Mouse (Mus musculus): ENCODE results near the gene Cpd. TPM values are rescaled to one million over a fixed set of nuclear protein-coding genes. Genes with fewer than 3 reads are reported as not detected.

The Cpd gene
- polyA plus RNA-seq, 1 experiment from 2014 or later, result 14.4 TPM

DNA sequence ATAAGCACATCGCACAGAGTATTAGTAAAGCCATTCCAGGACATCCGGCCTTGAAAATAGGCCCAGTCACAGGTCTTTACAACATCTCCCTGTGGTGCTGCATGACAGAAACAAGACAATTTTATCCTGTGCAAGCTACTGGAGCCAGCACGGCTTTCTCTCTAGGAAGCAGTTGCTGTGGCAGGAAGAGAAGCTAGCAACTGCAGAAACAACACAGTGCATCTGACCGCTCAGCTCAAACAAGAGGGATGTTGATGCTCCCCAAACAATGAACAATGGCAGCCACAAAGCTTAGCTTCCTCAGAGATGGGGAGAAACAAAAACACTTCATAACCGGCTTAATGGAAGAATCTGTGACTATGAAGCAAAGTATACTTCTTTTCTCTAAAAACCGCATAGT lies 10.5 kb downstream of the Cpd start:
- no peak overlapping the region for H3K4me3 ChIP-seq (ENCODE audit: low read depth, low read length)
- H3K4me1 ChIP-seq (ENCODE audit: control insufficient read depth, insufficient read depth, low read length), result no peaks in the 10 kb centered on the region
- H3K36me3 ChIP-seq (ENCODE audit: control insufficient read depth, insufficient read depth, low read length), result no peaks in the 10 kb centered on the region
- no peak overlapping the region for H3K27ac ChIP-seq (ENCODE audit: low read depth, low read length)
- ATAC-seq (ENCODE audit: low FRiP score) (no peak), DNase-seq (ENCODE audit: low spot score, missing footprints) (no peak)
- WGBS, result 84% methylated on average over 6 of the region's 6 CpGs
- H3K9ac ChIP-seq (ENCODE audit: low read length), result no peak overlapping the region
- H3K4me2 ChIP-seq, result no peak overlapping the region
- H3K9me3 ChIP-seq (ENCODE audit: control insufficient read depth, low read length), result no peaks in the 10 kb centered on the region
- no peaks in the 10 kb centered on the region for H3K27me3 ChIP-seq (ENCODE audit: control insufficient read depth, insufficient read depth, low read length)

DNA sequence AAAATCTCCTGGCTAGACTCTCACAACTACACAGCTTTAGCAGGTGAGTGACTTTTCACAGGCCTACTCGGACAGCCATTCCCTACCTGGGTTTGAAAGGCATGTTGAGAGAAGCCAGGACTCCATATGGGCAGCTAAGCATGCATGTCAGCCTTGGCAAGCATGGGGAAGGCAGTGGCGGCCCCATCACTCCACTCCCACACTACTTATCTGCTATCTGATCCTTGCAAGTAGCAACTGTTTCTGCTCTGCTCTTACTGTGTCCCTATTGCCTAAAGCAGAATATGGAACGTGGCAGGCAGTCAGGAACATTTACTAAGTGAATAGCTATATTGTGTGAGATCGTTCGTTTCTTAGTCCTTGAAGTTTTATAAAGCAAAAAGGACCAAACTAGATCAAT lies 10.9 kb downstream of the Cpd start:
- Histone ChIP-seq H3K36me3 (ENCODE audit: control insufficient read depth, insufficient read depth, low read length) (no peaks in the 10 kb centered on the region), H3K9ac (ENCODE audit: low read length) (no peak overlapping the region), H3K9me3 (ENCODE audit: control insufficient read depth, low read length) (no peaks in the 10 kb centered on the region), H3K27ac (ENCODE audit: low read depth, low read length) (no peak overlapping the region), H3K4me1 (ENCODE audit: control insufficient read depth, insufficient read depth, low read length) (no peaks in the 10 kb centered on the region), H3K27me3 (ENCODE audit: control insufficient read depth, insufficient read depth, low read length) (no peaks in the 10 kb centered on the region), H3K4me3 (ENCODE audit: low read depth, low read length) (no peak overlapping the region), H3K4me2 (no peak overlapping the region)
- ATAC-seq (ENCODE audit: low FRiP score) (no peak), DNase-seq (ENCODE audit: low spot score, missing footprints) (no peak)
- 89% methylated on average over 5 of the region's 5 CpGs for WGBS

DNA sequence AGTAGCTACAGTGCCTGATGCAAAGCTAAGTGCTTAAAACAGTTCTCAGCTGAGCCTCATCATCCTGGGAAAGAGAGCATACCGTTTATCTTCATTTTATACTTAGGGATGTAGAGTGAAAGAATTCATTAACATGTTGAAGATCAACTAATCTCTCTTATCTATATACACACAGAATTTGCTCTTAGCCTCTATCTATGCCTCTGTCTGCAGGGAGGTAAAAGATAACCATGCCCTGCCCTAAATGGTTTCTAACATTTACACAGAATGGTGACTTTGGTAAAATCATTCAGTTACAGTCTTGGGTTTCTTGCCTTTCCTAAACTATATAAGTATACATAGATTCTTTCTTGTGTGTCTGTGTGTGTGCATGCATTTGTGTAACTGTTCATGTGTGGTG lies 12.2 kb downstream of the Cpd start:
- Histone ChIP-seq H3K4me1 (ENCODE audit: control insufficient read depth, insufficient read depth, low read length) (no peaks in the 10 kb centered on the region), H3K27ac (ENCODE audit: low read depth, low read length) (no peak overlapping the region), H3K9ac (ENCODE audit: low read length) (no peak overlapping the region), H3K36me3 (ENCODE audit: control insufficient read depth, insufficient read depth, low read length) (no peaks in the 10 kb centered on the region), H3K27me3 (ENCODE audit: control insufficient read depth, insufficient read depth, low read length) (no peaks in the 10 kb centered on the region), H3K9me3 (ENCODE audit: control insufficient read depth, low read length) (no peaks in the 10 kb centered on the region), H3K4me3 (ENCODE audit: low read depth, low read length) (no peak overlapping the region), H3K4me2 (no peak overlapping the region)
- no peak for DNase-seq (ENCODE audit: low spot score, missing footprints)
- WGBS, result 97% methylated on average over 1 of the region's 1 CpGs
- no peak for ATAC-seq (ENCODE audit: low FRiP score)

DNA sequence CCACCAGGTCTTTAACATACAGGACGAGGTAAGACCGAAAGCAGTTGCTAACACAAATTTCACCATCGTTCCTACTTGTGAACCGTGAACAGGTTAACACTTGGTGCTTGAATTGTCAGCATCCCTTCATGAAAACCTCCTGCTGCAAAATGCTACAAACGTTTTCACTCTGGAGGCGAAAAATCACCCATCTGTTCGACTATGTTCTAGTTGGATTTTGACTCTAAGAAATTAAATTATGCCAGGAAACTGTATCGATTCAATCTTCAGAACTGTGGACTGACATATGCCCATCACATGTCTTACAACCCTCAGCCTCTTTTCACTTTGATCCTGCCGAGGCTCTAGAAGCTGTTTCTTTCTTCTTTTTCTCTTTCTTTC lies 21.9 kb downstream of the Cpd start:
- no peak for DNase-seq (ENCODE audit: low spot score, missing footprints)
- no peaks in the 10 kb centered on the region for H3K4me1 ChIP-seq (ENCODE audit: control insufficient read depth, insufficient read depth, low read length)
- H3K4me2 ChIP-seq, result no peak overlapping the region
- H3K9ac ChIP-seq (ENCODE audit: low read length), result no peak overlapping the region
- no peaks in the 10 kb centered on the region for H3K9me3 ChIP-seq (ENCODE audit: control insufficient read depth, low read length)
- H3K27me3 ChIP-seq (ENCODE audit: control insufficient read depth, insufficient read depth, low read length), result no peaks in the 10 kb centered on the region
- no peak for ATAC-seq (ENCODE audit: low FRiP score)
- H3K27ac ChIP-seq (ENCODE audit: low read depth, low read length), result no peak overlapping the region
- no peak overlapping the region for H3K4me3 ChIP-seq (ENCODE audit: low read depth, low read length)
- 89% methylated on average over 9 of the region's 9 CpGs for whole genome bisulfite sequencing
- no peaks in the 10 kb centered on the region for H3K36me3 ChIP-seq (ENCODE audit: control insufficient read depth, insufficient read depth, low read length)

DNA sequence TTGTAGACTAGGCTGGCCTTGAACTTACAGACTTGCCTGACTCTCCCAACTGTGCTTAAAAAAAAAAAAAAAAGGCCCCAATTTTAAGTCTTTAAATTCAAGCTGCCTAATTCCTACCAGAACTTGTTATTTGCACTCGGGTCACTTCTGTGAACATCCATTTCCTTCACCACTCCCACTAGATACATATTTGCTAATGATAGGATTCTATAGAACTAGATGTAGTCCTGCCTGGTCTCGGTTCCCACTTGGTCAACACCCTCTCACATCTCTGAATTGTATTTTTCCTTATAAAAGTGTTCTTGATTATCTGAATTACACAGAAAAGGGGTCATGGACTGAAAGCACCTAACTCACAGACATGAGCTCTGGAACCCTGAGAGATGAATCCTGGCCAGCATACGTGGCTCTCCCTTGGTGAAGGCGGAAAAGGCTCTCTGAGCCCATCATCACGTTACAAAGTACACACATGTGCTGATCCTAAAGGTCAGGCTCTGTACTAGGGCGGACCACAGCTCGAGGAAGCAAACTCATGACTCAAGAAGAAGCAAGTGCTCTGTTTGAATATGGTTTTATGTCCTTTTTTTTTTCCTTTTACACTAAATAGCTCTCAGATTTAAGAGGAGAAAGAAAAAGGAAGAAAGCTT lies 22.5 kb downstream of the Cpd start:
- H3K4me3 ChIP-seq (ENCODE audit: low read depth, low read length), result no peak overlapping the region
- WGBS, result 83% methylated on average over 7 of the region's 7 CpGs
- no peak overlapping the region for H3K9ac ChIP-seq (ENCODE audit: low read length)
- no peaks in the 10 kb centered on the region for H3K4me1 ChIP-seq (ENCODE audit: control insufficient read depth, insufficient read depth, low read length)
- ATAC-seq (ENCODE audit: low FRiP score) (no peak), DNase-seq (ENCODE audit: low spot score, missing footprints) (no peak)
- no peaks in the 10 kb centered on the region for H3K36me3 ChIP-seq (ENCODE audit: control insufficient read depth, insufficient read depth, low read length)
- no peaks in the 10 kb centered on the region for H3K27me3 ChIP-seq (ENCODE audit: control insufficient read depth, insufficient read depth, low read length)
- no peak overlapping the region for H3K4me2 ChIP-seq
- no peaks in the 10 kb centered on the region for H3K9me3 ChIP-seq (ENCODE audit: control insufficient read depth, low read length)
- H3K27ac ChIP-seq (ENCODE audit: low read depth, low read length), result no peak overlapping the region

DNA sequence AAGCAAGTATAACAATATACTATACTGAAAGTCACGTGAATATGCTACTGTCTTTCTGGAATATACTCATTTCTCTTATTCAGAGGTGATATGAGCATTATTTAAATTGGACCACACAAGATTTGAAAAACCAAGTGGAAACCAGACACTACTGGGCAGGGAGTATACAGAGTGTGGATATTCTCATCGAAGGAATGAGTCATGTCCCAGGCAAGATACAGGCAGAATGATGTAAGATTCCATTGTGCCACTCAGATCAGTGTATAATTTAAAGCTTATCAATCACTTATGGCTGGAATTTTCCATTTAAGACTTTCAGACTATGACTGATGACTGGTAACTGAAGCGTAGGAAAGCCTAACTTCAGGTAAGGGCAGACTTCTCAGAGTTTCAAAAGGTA lies 23.2 kb downstream of the Cpd start:
- Histone ChIP-seq H3K4me3 (ENCODE audit: low read depth, low read length) (no peak overlapping the region), H3K27me3 (ENCODE audit: control insufficient read depth, insufficient read depth, low read length) (no peaks in the 10 kb centered on the region), H3K27ac (ENCODE audit: low read depth, low read length) (no peak overlapping the region), H3K9ac (ENCODE audit: low read length) (no peak overlapping the region), H3K9me3 (ENCODE audit: control insufficient read depth, low read length) (no peaks in the 10 kb centered on the region), H3K36me3 (ENCODE audit: control insufficient read depth, insufficient read depth, low read length) (no peaks in the 10 kb centered on the region), H3K4me2 (no peak overlapping the region), H3K4me1 (ENCODE audit: control insufficient read depth, insufficient read depth, low read length) (no peaks in the 10 kb centered on the region)
- WGBS, result 89% methylated on average over 3 of the region's 3 CpGs
- no peak for ATAC-seq (ENCODE audit: low FRiP score)
- DNase-seq (ENCODE audit: low spot score, missing footprints), result no peak

DNA sequence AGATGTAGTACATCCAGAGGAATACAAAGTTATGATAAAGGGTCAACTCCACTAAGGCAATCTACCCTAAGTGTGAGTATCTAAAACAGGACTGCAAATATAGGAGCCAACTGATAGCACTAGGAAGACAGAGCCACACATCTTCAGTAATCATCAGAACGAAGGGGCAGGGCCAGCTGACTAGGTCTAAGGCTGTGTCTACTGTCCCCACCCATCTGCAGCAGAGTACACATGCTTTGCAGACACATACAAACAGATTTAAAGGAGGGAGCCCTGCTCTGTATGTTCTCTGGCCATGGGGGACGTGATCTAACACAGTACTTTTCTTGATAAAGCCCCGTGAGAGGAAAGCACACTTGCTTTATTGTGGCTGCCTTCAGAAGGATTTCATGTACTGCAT lies 25.5 kb downstream of the Cpd start:
- H3K27me3 ChIP-seq (ENCODE audit: control insufficient read depth, insufficient read depth, low read length), result no peaks in the 10 kb centered on the region
- DNase-seq (ENCODE audit: low spot score, missing footprints), result no peak
- no peak overlapping the region for H3K4me2 ChIP-seq
- no peak overlapping the region for H3K4me3 ChIP-seq (ENCODE audit: low read depth, low read length)
- no peak overlapping the region for H3K27ac ChIP-seq (ENCODE audit: low read depth, low read length)
- no peak overlapping the region for H3K9ac ChIP-seq (ENCODE audit: low read length)
- WGBS, result 86% methylated on average over 3 of the region's 3 CpGs
- no peaks in the 10 kb centered on the region for H3K9me3 ChIP-seq (ENCODE audit: control insufficient read depth, low read length)
- H3K36me3 ChIP-seq (ENCODE audit: control insufficient read depth, insufficient read depth, low read length), result no peaks in the 10 kb centered on the region
- H3K4me1 ChIP-seq (ENCODE audit: control insufficient read depth, insufficient read depth, low read length), result no peaks in the 10 kb centered on the region
- no peak for ATAC-seq (ENCODE audit: low FRiP score)

DNA sequence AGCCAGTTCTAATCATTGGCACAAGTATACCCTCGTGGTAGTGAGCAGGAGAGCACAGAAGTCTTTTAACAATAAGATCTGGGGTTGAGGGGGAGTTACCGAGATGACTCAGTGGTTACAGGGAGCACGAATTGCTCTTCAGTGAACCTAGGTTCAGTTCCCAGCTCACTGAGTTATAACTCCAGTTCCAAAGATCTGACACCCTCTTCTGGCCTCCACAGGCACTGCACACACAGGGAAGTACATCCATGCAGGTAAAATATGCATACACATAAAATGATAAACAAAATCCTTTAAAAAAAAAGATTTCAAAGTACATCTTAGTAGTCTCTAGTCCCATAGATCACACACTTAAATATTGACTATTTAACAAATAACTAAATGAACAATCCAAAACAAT lies 29.2 kb downstream of the Cpd start:
- no peak overlapping the region for H3K27ac ChIP-seq (ENCODE audit: low read depth, low read length)
- no peak overlapping the region for H3K9ac ChIP-seq (ENCODE audit: low read length)
- 91% methylated on average over 3 of the region's 3 CpGs for WGBS
- no peaks in the 10 kb centered on the region for H3K4me1 ChIP-seq (ENCODE audit: control insufficient read depth, insufficient read depth, low read length)
- ATAC-seq (ENCODE audit: low FRiP score), result no peak
- no peaks in the 10 kb centered on the region for H3K36me3 ChIP-seq (ENCODE audit: control insufficient read depth, insufficient read depth, low read length)
- peak; percentile 33 for DNase-seq (ENCODE audit: low spot score, missing footprints)
- H3K4me3 ChIP-seq (ENCODE audit: low read depth, low read length), result no peak overlapping the region
- no peak overlapping the region for H3K4me2 ChIP-seq
- H3K9me3 ChIP-seq (ENCODE audit: control insufficient read depth, low read length), result no peaks in the 10 kb centered on the region
- H3K27me3 ChIP-seq (ENCODE audit: control insufficient read depth, insufficient read depth, low read length), result no peaks in the 10 kb centered on the region

DNA sequence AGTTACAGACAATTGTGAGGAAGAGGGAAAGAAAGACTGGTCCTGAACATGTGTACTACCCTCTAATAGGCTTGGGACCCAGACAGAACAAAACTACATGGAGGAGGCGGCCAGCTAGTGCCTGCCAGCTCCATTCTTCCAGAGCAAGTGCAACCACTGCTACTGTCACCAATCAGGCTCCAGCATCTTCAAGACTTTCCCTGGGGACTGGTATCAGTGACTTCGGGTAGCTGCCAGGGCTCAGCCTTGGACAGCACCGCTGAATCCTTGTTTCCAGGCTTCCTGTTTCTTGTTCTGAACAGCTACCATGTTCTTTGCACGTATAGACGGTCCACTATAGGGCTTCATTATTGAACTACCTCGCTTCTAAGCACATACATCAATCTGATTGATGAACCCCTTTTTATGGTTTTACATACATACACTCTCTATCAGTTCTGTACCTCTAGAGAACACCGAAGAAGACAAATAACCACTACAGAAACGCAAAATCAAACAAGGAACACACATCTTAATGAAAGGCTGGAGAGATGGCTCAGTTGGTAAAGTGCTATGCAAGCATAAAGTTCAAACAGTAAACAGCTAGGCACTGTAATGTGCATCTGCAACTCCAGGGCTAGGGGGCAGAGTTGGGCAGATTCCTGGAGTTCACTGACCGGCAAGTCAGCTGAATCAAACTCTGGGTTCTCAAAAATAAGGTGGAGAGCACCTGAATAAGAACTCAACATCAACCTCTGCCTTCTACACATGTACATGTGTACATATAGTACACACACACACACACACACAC lies 35.9 kb downstream of the Cpd start:
- H3K27ac ChIP-seq (ENCODE audit: low read depth, low read length), result no peak overlapping the region
- H3K4me1 ChIP-seq (ENCODE audit: control insufficient read depth, insufficient read depth, low read length), result no peaks in the 10 kb centered on the region
- H3K4me3 ChIP-seq (ENCODE audit: low read depth, low read length), result no peak overlapping the region
- 83% methylated on average over 9 of the region's 9 CpGs for WGBS
- H3K9me3 ChIP-seq (ENCODE audit: control insufficient read depth, low read length), result no peaks in the 10 kb centered on the region
- DNase-seq (ENCODE audit: low spot score, missing footprints), result peak; percentile 66
- H3K27me3 ChIP-seq (ENCODE audit: control insufficient read depth, insufficient read depth, low read length), result no peaks in the 10 kb centered on the region
- no peak overlapping the region for H3K4me2 ChIP-seq
- H3K9ac ChIP-seq (ENCODE audit: low read length), result no peak overlapping the region
- no peak for ATAC-seq (ENCODE audit: low FRiP score)
- peaks cover 2% of the 10 kb centered on the region; the same call in 1 of the 2 replicates for H3K36me3 ChIP-seq (ENCODE audit: control insufficient read depth, insufficient read depth, low read length)

Data from midbrain, embryonic 11.5 days (tissue).